Mouse (Mus musculus) Patski (cell line): ENCODE data around the gene Tsacc. TPM values are rescaled to one million over a fixed set of nuclear protein-coding genes. Genes with fewer than 3 reads are reported as not detected.

ENCODE experiments used
- ATAC-seq: fragments of 100-300 bp; one replicate; pipeline ENCODE4 v1.8.0; 2021
- CTCF ChIA-PET: fragments of 350-600 bp; sonication (Branson Sonifier 250); formaldehyde crosslinking; loops from one replicate; lab custom pipeline; 2022; ENCODE audit warnings: inconsistent platforms; lab: Charles Lee
- POLR2A ChIA-PET: fragments of 350-600 bp; sonication (Branson Sonifier 250); formaldehyde crosslinking; loops from one replicate; lab custom pipeline; 2022; ENCODE audit warnings: antibody characterized with exemption, inconsistent platforms; lab: Charles Lee
- DNase-seq: peaks from one replicate; pipeline ENCODE4 v3.0.0-alpha.2; 2011; ENCODE audit warnings: low read depth, low spot score
- H3K27me3 ChIP-seq: fragments of 371-371 bp; one replicate; pipeline ENCODE4 v1.5.1; 2021
- CTCF ChIP-seq: fragments of 100-300 bp; IDR thresholded peaks from one replicate; pipeline ENCODE4 v1.5.1; 2021
- in situ Hi-C: fragments of 300-500 bp; cut with MboI; formaldehyde crosslinking; loops from 3 replicates; pipeline ENCODE4 v1.11.1; 2018; ENCODE audit warnings: low pct_unique_long_range_greater_than_20kb, mixed read lengths
- polyA plus RNA-seq: library from polyadenylated mRNA; unstranded; gene quantifications from one replicate; pipeline ENCODE4 v1.2.3, GENCODE M21; 2021

The Tsacc gene
- polyA plus RNA-seq, 1 experiment from 2014 or later, result 6.3 TPM

DNA sequence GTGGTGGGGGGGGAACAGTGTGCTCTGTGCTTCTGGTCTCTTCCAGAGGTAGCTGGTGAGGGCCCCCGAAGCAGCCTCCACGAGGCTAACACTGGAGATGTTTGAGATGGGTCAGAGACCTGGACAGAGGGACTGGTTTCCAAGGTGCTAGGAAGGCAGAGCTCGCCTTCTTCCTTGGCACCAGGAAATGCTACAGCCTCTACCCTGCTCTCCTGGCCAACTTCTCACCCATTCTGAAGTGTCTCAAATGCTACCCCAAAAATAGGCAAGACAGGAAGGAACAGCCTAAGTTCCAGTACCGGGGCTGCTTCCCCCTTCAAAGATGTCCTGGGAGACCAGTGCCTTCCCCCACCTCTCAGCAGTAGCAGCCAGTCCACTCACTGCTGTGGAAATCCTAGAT lies 57.4 kb downstream of the Tsacc start:
- H3K27me3 ChIP-seq, result peaks cover 22% of the 10 kb centered on the region

DNA sequence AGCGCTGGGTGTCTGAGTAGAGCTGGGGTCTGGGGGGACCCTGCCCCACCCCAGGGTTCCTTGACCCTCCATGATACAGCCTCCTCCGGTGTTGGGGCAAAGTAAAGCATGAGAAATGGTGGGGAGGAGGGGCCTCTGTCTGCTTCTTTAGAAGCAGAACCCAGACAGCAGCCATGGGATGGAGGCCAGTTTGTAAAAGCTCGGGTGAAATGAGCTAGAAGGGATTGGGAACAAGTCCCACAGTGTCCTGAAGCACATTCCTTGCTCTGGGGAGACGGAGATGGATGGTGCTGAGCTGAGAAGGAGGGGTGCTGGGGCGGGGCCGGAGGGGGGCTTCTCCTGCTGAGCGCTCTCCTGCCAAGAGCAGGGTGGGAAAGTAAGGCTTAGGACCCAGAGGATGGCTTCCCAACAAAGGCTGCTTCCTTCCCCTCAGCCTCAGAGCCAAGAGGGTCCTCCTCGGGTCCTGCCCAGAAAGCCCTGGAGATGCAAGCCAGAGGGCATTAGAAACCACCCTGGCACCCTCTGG lies 57.9 kb downstream of the Tsacc start:
- in situ Hi-C loops, result no loop called here
- peaks cover 20% of the 10 kb centered on the region for H3K27me3 ChIP-seq
- no peak for DNase-seq
- POLR2A ChIA-PET, result interaction anchor here (1.1 to 1.2 kb wide), 2 partner anchors 47 to 62 kb away, joined by 3 read pairs; no protein-coding TSS in a partner anchor
- CTCF ChIA-PET, result interaction anchor here (1.2 to 13.3 kb wide), 3 partner anchors 19 to 48 kb away, joined by 3 to 189 read pairs (median 4); no protein-coding TSS in a partner anchor
- ATAC-seq, result no peak
- TF ChIP-seq CTCF, result no peak

More for the DNA sequence above, 57.4 kb downstream of the Tsacc start:
- ChIA-PET CTCF (interaction anchor here (1.2 to 13.3 kb wide), 3 partner anchors 19 to 48 kb away, joined by 3 to 189 read pairs (median 4); no protein-coding TSS in a partner anchor), POLR2A (interaction anchor here (1.2 kb wide), 1 partner anchor 63 kb away, joined by 3 read pairs; no protein-coding TSS in a partner anchor)
- in situ Hi-C loops, result no loop called here
- DNase-seq (no peak), ATAC-seq (no peak)
- TF ChIP-seq CTCF, result no peak

DNA sequence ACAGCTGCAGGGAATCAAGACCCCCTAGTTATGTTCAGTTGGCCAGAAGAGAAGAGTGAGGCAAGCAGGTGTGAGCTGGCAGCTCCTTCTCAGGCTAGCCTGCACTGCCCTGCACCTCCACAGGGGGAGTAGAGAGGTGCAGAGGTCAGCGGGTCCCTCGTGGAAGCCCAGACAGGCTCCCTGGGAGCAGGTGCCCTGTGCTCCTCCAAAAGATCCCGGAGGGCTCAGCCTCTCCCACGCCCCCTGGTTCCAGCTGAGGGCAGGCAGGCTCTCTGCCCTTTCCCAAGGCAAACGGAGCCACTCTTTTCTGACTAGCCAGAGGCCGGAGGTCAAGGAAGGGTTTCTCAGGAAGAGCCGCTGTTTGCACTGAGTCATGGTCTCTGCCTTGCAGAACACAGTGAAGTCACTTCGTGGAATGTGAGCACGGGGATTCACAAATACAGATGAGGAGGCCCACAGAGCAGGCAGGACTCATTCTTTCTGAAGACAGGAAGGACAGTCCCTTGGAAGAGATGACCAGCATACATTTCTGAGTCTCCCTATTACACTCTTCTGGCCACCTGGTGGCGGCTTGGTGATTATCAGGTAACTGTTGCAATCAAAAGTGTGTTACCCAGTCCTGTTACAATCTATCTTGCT lies 59.1 kb downstream of the Tsacc start:
- no peak for TF ChIP-seq CTCF
- POLR2A ChIA-PET, result interaction anchor here (1.1 kb wide), 1 partner anchor 46 kb away, joined by 3 read pairs; no protein-coding TSS in a partner anchor
- no peak for DNase-seq

DNA sequence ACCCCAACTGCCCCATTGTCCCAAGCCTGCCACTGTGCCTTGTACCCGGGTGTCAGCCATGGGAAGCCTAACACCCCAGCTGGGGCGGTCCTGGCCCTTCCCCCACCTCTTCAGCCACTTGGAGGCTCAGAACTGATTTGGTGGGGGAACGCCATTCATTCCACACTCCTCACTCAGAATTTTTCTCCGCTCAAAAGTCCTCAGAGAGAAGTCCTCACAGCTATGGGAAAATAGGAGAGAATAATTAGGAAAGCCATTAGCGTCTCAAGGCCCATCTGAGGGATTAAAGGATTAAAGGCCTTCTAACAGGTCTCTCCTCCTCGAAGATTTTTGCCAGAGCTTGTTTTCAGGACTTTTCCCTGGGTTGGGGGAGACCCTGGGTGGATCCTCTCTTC lies 59.6 kb downstream of the Tsacc start:
- peaks cover 20% of the 10 kb centered on the region for H3K27me3 ChIP-seq
- in situ Hi-C loops, result no loop called here
- ChIA-PET CTCF (interaction anchor here (0.8 to 13.3 kb wide), 10 partner anchors 9 to 60 kb away, joined by 3 to 189 read pairs (median 3); partner anchors contain the start of genes Cct3 and Tsacc), POLR2A (no interaction called here)
- ATAC-seq (no peak), DNase-seq (no peak)
- TF ChIP-seq CTCF, result no peak

More for the DNA sequence above, 59.1 kb downstream of the Tsacc start:
- no peak for ATAC-seq
- CTCF ChIA-PET, result interaction anchor here (0.8 to 13.3 kb wide), 10 partner anchors 9 to 59 kb away, joined by 3 to 189 read pairs (median 3); partner anchors contain the start of genes Cct3 and Tsacc
- in situ Hi-C loops, result no loop called here
- peaks cover 20% of the 10 kb centered on the region for H3K27me3 ChIP-seq

DNA sequence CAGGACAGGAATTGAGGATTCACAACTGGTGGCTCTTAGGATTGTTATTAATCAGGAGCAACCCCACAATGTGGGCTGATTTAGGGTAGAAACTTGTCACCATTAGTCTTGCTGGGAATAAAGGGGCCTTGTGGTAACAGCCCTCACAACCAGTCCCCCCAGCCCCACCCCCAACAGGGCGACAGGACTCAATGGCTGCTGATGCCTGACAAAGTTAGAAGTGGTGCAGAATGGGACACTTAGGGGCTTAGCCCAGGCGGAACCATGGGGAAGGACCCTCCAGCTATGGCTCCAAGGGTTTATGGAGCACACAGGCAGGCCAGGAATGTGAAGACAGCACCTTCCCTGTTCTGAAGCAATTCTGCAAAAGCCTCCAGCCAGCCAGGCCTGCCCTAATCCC lies 61.2 kb downstream of the Tsacc start:
- in situ Hi-C loops, result no loop called here
- ChIA-PET CTCF (interaction anchor here (0.8 to 13.3 kb wide), 5 partner anchors 8 to 45 kb away, joined by 4 to 189 read pairs (median 5); no protein-coding TSS in a partner anchor), POLR2A (no interaction called here)
- ATAC-seq (no peak), DNase-seq (no peak)
- TF ChIP-seq CTCF, result no peak
- H3K27me3 ChIP-seq, result peaks cover 6% of the 10 kb centered on the region

DNA sequence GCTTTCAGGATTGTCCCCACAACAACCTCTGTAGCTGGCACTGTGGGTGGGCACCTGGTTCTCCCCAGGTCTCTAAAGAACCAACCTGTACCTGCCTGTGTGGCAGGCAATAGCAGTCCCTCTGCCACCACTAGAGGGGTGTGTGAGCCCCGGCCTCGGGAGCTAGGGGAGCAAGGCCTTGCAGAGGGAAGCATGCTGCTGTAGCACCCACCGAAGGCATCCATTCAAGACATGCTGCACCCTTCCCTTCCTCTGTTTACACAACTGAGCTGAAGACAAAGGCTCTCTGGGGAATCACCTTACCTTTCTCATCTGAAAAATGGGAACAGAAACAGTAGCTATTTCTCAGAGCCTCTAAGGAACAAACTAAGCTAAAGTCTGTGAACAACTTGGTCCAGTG lies 61.6 kb downstream of the Tsacc start:
- ChIA-PET POLR2A (no interaction called here), CTCF (interaction anchor here (0.8 to 13.3 kb wide), 5 partner anchors 9 to 44 kb away, joined by 4 to 189 read pairs (median 5); no protein-coding TSS in a partner anchor)
- ATAC-seq (no peak), DNase-seq (no peak)
- H3K27me3 ChIP-seq, result peaks cover 3% of the 10 kb centered on the region
- no peak for TF ChIP-seq CTCF
- in situ Hi-C loops, result no loop called here

DNA sequence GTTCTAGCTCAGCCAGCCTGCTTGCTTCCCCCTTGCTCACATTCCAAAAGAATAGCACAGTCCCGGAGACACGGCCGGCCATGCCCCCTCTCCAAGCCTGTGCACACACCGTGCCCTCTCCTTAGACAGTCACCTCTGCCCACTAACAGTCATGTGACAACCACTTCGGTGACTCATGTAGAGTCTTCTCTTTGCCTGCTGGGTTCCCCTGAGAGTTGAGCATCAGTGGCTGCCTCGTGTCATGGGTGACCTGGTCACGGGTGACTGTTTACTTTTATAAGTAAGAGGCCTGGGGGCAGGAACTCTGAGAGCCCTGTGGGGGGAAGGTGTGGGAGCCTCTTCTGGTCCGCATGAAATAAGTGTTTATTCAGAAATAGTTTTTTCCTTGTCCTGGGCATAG lies 62.8 kb downstream of the Tsacc start:
- ChIA-PET CTCF (interaction anchor here (1.4 to 13.3 kb wide), 2 partner anchors 10 to 43 kb away, joined by 5 to 189 read pairs; no protein-coding TSS in a partner anchor), POLR2A (interaction anchor here (0.7 kb wide), 1 partner anchor 137 kb away, joined by 5 read pairs; no protein-coding TSS in a partner anchor)
- peaks cover 8% of the 10 kb centered on the region for H3K27me3 ChIP-seq
- in situ Hi-C loops, result no loop called here
- peak; percentile 60 for ATAC-seq
- no peak for TF ChIP-seq CTCF
- DNase-seq, result peak; percentile 66

DNA sequence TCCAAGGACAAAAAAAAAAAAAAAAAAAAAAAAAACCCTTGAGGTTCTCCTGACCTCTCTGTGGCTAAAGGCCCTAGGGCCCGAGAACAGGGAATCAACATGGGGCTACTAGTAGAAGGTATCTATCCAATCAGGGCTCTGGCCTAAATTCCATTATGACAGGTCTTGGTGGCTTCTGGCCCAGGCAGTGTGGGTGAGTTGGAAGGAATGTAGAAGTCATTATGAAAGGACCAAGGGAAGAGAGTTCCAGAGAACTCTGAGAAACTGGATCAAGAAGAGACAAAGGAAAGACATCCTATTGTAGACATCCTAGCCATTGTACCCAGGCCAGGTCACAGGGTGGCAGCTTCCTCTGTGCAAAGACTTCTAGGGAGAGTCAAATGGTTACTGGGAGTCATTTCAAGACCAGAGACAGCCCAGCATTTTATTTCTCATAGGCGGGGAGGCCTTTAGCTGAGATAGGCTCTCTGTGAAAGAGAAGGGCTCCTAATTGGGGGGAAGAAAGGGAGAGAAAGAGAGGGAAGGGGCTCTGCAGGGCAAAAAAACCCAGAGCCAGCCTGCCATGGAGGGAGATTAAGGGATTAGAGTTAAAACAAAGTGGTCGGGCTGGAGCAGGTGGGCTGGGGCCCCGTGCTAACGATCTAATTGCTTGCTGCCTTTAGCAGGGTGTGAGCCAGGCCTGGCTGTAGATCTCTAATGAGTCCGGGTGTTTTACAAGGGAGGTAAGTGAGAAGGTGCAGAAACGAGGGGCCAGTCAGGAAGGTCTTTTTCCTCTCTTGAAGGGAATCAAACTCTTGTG lies 63.7 kb downstream of the Tsacc start:
- TF ChIP-seq CTCF, result no peak
- ChIA-PET CTCF (interaction anchor here (1.2 kb wide), 1 partner anchor 12 kb away, joined by 3 read pairs; no protein-coding TSS in a partner anchor), POLR2A (interaction anchor here (0.6 kb wide), 1 partner anchor 142 kb away, joined by 3 read pairs; no protein-coding TSS in a partner anchor)
- ATAC-seq, result no peak
- in situ Hi-C loops, result no loop called here
- DNase-seq, result no peak
- H3K27me3 ChIP-seq, result peaks cover 13% of the 10 kb centered on the region

Other genes starting within 250 kb of the Tsacc start
- 198 TPM for gene Naxe, start 238.5 kb downstream of the Tsacc start, polyA plus RNA-seq
- gene Ttc24, start 218.7 kb downstream of the Tsacc start, polyA plus RNA-seq, result not detected
- 55.8 TPM for gene Iqgap3, start 215.0 kb downstream of the Tsacc start, polyA plus RNA-seq
- 62.7 TPM for gene Mef2d, start 154.6 kb downstream of the Tsacc start, polyA plus RNA-seq
- gene Rhbg, start 42.3 kb downstream of the Tsacc start, polyA plus RNA-seq, result not detected
- 0.19 TPM for gene Gm38392, start 9.8 kb downstream of the Tsacc start, polyA plus RNA-seq
- gene Cct3, start 117 bp upstream of the Tsacc start, polyA plus RNA-seq, result 573 TPM
- gene Glmp, start 28.0 kb upstream of the Tsacc start, polyA plus RNA-seq, result 590 TPM
- gene Tmem79, start 39.1 kb upstream of the Tsacc start, polyA plus RNA-seq, result 3.1 TPM
- 90.1 TPM for gene Smg5, start 39.3 kb upstream of the Tsacc start, polyA plus RNA-seq
- gene Paqr6, start 67.6 kb upstream of the Tsacc start, polyA plus RNA-seq, result 0.04 TPM
- 0.22 TPM for gene Bglap3, start 75.7 kb upstream of the Tsacc start, polyA plus RNA-seq
- gene Bglap2, start 81.7 kb upstream of the Tsacc start, polyA plus RNA-seq, result not detected
- 0.22 TPM for gene Bglap, start 87.5 kb upstream of the Tsacc start, polyA plus RNA-seq
- gene Pmf1, start 113.3 kb upstream of the Tsacc start, polyA plus RNA-seq, result 80.1 TPM
- 42.6 TPM for gene Slc25a44, start 128.1 kb upstream of the Tsacc start, polyA plus RNA-seq
- gene Sema4a, start 164.2 kb upstream of the Tsacc start, polyA plus RNA-seq, result 6.6 TPM
- gene Lmna, start 213.0 kb upstream of the Tsacc start, polyA plus RNA-seq, result 401 TPM
- gene Mex3a, start 235.4 kb upstream of the Tsacc start, polyA plus RNA-seq, result 42.6 TPM